Mouse (Mus musculus) Muller cell, postnatal 12 days (primary cell): ENCODE measurements around the gene Bin2.
"Not testable (repeated sequence)": the region's sequence is repeated elsewhere in the genome, so short reads cannot be mapped to it uniquely, and the experiment has no call there.

Experiments used
- DNase-seq: peaks from one replicate; pipeline ENCODE4 v3.0.0-alpha.2; 2015; ENCODE audit errors: inconsistent ontology term

Bin2 gene

GRCm38 (mm10) chr15:100650111-100650510, 19.2 kb downstream of the Bin2 start:
- DNase-seq: no peak

GRCm38 (mm10) chr15:100646161-100646560, 23.2 kb downstream of the Bin2 start:
- DNase-seq: no peak

- DNase-seq: no peak
These were observed 26.9 kb downstream of the Bin2 start for GRCm38 (mm10) chr15:100642451-100642850.

GRCm38 (mm10) chr15:100641226-100641810, 28.0 kb downstream of the Bin2 start:
- no peak for DNase-seq

GRCm38 (mm10) chr15:100639972-100640750, 29.2 kb downstream of the Bin2 start:
- DNase-seq: peak; percentile 7

- peak; percentile 40 for DNase-seq
These were observed 31.7 kb downstream of the Bin2 start for GRCm38 (mm10) chr15:100637661-100638060.

- DNase-seq: peak; percentile 51
These were observed 32.5 kb downstream of the Bin2 start, which contains the start of gene Smagp for GRCm38 (mm10) chr15:100636700-100637501. TSS of gene Smagp (minus strand) at chr15:100636940.

- DNase-seq: no peak
These were observed 33.3 kb downstream of the Bin2 start for GRCm38 (mm10) chr15:100635851-100636645.

- no peak for DNase-seq
These were observed 34.1 kb downstream of the Bin2 start for GRCm38 (mm10) chr15:100635239-100635638.

- no peak for DNase-seq
These were observed 36.0 kb downstream of the Bin2 start for GRCm38 (mm10) chr15:100633341-100633740.

GRCm38 (mm10) chr15:100632323-100632722, 37.0 kb downstream of the Bin2 start:
- DNase-seq: no peak

GRCm38 (mm10) chr15:100631454-100632170, 37.7 kb downstream of the Bin2 start:
- DNase-seq: no peak

- DNase-seq: no peak
These were observed 39.2 kb downstream of the Bin2 start for GRCm38 (mm10) chr15:100630126-100630525.

GRCm38 (mm10) chr15:100628797-100629196, 40.6 kb downstream of the Bin2 start:
- DNase-seq: no peak

- peak; percentile 73 for DNase-seq
These were observed 41.5 kb downstream of the Bin2 start for GRCm38 (mm10) chr15:100627774-100628370.

GRCm38 (mm10) chr15:100627287-100627686, 42.1 kb downstream of the Bin2 start:
- DNase-seq: no peak

- DNase-seq: no peak
These were observed 44.9 kb downstream of the Bin2 start for GRCm38 (mm10) chr15:100624435-100624834.

- no peak for DNase-seq
These were observed 45.6 kb downstream of the Bin2 start for GRCm38 (mm10) chr15:100623754-100624153.

GRCm38 (mm10) chr15:100622164-100622563, 47.2 kb downstream of the Bin2 start:
- no peak for DNase-seq

GRCm38 (mm10) chr15:100621671-100622070, 47.7 kb downstream of the Bin2 start:
- not testable (repeated sequence) for DNase-seq
